Mouse (Mus musculus): ENCODE data around the gene Dek.

- TF ChIP-seq CTCF (IDR thresholded peaks at IDR 0.05 in 2 of 3, conservative IDR thresholded peaks at IDR 0.05 in 1 of 3; ENCODE audit: control insufficient read depth in 1 of 3, insufficient read depth in 1 of 3, low read depth in 2 of 3, low read length in 3 of 3, poor library complexity in 1 of 3, severe bottlenecking in 1 of 3) (no peak), MAX (IDR thresholded peaks at IDR 0.05; ENCODE audit: low read length) (no peak), EP300 (IDR thresholded peaks at IDR 0.05; ENCODE audit: low read depth in 1 of 2, low read length in 2 of 2) (no peak; a peak in 1 of 4 replicates), SMC3 (IDR thresholded peaks at IDR 0.05; ENCODE audit: low read depth, low read length) (no peak), POLR2A (IDR thresholded peaks at IDR 0.05; ENCODE audit: control insufficient read depth in 1 of 2, insufficient read depth in 1 of 2, low read depth in 1 of 2, low read length in 2 of 2, poor library complexity in 1 of 2) (no peak), JUND (IDR thresholded peaks at IDR 0.05; ENCODE audit: low read depth, low read length) (no peak), RAD21 (IDR thresholded peaks at IDR 0.05; ENCODE audit: low read depth, low read length) (no peak), GABPA (IDR thresholded peaks at IDR 0.05; ENCODE audit: low read depth, low read length) (no peak)
These were observed 1.0 kb downstream of the Dek start for GRCm38 (mm10) chr13:47104856-47105541.

All from MEL (cell line).